In genomic region chr4:150428762-150429161, GRCm38 (mm10) we compare ENCODE assay signal across 11 mouse cellular contexts.
"Had no signal": no experiment of that assay in that cellular context is flagged by ENCODE, and none has a peak within 500 bp of the region (broad histone marks: within the 10 kb centered on the region; RNA-seq: fewer than 3 reads in every experiment).

No protein-coding gene starts in this region.

- H3K4me2 ChIP-seq: kidney, embryonic 15.5 days; limb, embryonic 13.5 days; lung, embryonic 15.5 days; midbrain, embryonic 12.5 days had no signal

- H3K4me3 ChIP-seq: kidney, embryonic 15.5 days; limb, embryonic 13.5 days; lung, embryonic 15.5 days; midbrain, embryonic 12.5 days had no signal

- H3K9me3 ChIP-seq: kidney, embryonic 15.5 days; limb, embryonic 13.5 days; lung, embryonic 15.5 days; midbrain, embryonic 12.5 days had no signal

- H3K27me3 ChIP-seq: kidney, embryonic 15.5 days; limb, embryonic 13.5 days; lung, embryonic 15.5 days; midbrain, embryonic 12.5 days had no signal

- ATAC-seq: midbrain, embryonic 16.5 days had no signal

- DNase-seq: kidney, postnatal 14 days; left cerebral cortex, postnatal 4 days; right cerebral cortex, adult 18-20 months; right cerebral cortex, postnatal 25 days; thymus, postnatal 4 days had no signal

- H3K9ac ChIP-seq: kidney, embryonic 15.5 days; limb, embryonic 13.5 days; lung, embryonic 15.5 days; midbrain, embryonic 12.5 days had no signal

- H3K27ac ChIP-seq: kidney, embryonic 15.5 days; limb, embryonic 13.5 days; lung, embryonic 15.5 days; midbrain, embryonic 12.5 days; stomach, postnatal 0 days had no signal
